Mouse (Mus musculus) ES-Bruce4 (cell line): ENCODE data around the gene Npm1. TPM values are rescaled to one million over a fixed set of nuclear protein-coding genes. Genes with fewer than 3 reads are reported as not detected.

Experiments
- H3K27ac ChIP-seq: 2 replicates; pipeline ENCODE4 v1.5.1; 2012; ENCODE audit warnings: low read length, inconsistent platforms; ENCODE audit not compliant: insufficient read depth
- H3K27me3 ChIP-seq: 2 replicates; pipeline ENCODE4 v1.6.1; 2012; ENCODE audit warnings: mild to moderate bottlenecking, low read length, inconsistent platforms; ENCODE audit not compliant: control insufficient read depth, poor library complexity, insufficient read depth, severe bottlenecking
- H3K36me3 ChIP-seq: 2 replicates; pipeline ENCODE4 v1.6.1; 2012; ENCODE audit warnings: inconsistent platforms, mild to moderate bottlenecking, low read length, moderate library complexity; ENCODE audit not compliant: control insufficient read depth, poor library complexity, insufficient read depth, severe bottlenecking
- H3K4me1 ChIP-seq: one replicate; pipeline ENCODE4 v1.8.1; 2011; ENCODE audit warnings: low read length; ENCODE audit not compliant: control insufficient read depth, insufficient read depth
- H3K4me3 ChIP-seq: 2 replicates; pipeline ENCODE4 v1.5.1; 2011; ENCODE audit warnings: low read depth, mild to moderate bottlenecking, low read length
- H3K9ac ChIP-seq: 2 replicates; pipeline ENCODE4 v1.6.1; 2012; ENCODE audit warnings: low read depth, mild to moderate bottlenecking, inconsistent platforms; ENCODE audit not compliant: poor library complexity, severe bottlenecking
- H3K9me3 ChIP-seq: replicated peaks from 2 replicates; pipeline ENCODE4 v1.6.1; 2012; ENCODE audit warnings: mild to moderate bottlenecking, low read length, inconsistent platforms; ENCODE audit not compliant: control insufficient read depth, poor library complexity, insufficient read depth, severe bottlenecking
- CTCF ChIP-seq: IDR thresholded peaks from one replicate; pipeline ENCODE4 v1.8.1; 2011; ENCODE audit warnings: low read depth, low read length
- EP300 ChIP-seq: IDR thresholded peaks from 2 replicates; pipeline ENCODE4 v1.6.1; 2011; ENCODE audit warnings: low read depth, low read length; ENCODE audit not compliant: insufficient read depth
- POLR2A ChIP-seq: IDR thresholded peaks from one replicate; pipeline ENCODE4 v1.8.1; 2011; ENCODE audit warnings: low read length; ENCODE audit not compliant: insufficient read depth
- polyA plus RNA-seq: library from polyadenylated mRNA; stranded (reverse); fragments of >200 nt; gene quantifications from 2 replicates; pipeline ENCODE4 v1.2.4, GENCODE M21; 2011; ENCODE audit warnings: low read depth; ENCODE audit not compliant: missing spikeins, insufficient read depth, insufficient read length

Npm1 gene
- polyA plus RNA-seq, 1 experiment: 5,189 TPM

DNA sequence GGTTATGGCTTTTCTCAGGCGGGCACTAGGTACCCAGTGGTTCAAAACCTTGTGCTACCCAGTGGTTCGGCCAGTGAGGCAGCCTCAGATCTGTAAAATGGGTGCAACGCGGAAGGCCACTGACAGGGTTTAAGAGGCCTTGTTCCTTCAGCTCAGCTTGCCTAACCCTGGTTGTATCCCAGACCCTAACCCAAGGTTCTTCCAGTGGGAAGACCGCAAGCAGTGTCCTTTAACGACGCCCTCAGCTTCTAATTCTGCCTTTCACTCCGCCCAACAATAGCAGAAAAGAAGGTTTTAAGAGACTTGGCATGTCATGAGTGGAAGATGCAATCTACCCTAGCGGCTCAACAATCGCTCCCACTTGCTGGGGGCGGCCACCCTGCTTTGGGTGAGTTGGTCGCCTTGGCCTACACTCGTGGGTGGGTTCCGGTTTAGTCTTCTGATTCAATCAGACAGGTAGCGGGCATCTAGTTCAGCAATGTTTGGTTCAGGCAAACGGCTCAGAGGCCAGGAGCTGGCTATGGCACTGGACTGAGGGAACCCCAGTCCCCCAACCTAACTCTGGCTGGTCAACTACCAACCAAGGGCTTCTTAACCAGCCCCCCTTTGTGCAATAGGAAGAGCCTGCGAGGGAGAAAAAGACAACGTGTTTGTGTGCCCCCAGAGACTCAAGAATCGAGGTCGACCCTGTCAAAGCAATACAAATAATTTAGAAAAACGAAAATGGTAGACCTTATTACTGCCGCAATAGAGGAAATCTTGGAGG is 35.5 kb upstream of the Npm1 start:
- Histone ChIP-seq H3K27ac (no peak overlapping the region), H3K27me3 (peaks cover 57% of the 10 kb centered on the region), H3K9me3 (peaks cover 15% of the 10 kb centered on the region), H3K9ac (no peak overlapping the region), H3K4me1 (no peaks in the 10 kb centered on the region), H3K36me3 (no peaks in the 10 kb centered on the region), H3K4me3 (no peak overlapping the region)
- TF ChIP-seq CTCF (no peak), POLR2A (no peak), EP300 (no peak)

DNA sequence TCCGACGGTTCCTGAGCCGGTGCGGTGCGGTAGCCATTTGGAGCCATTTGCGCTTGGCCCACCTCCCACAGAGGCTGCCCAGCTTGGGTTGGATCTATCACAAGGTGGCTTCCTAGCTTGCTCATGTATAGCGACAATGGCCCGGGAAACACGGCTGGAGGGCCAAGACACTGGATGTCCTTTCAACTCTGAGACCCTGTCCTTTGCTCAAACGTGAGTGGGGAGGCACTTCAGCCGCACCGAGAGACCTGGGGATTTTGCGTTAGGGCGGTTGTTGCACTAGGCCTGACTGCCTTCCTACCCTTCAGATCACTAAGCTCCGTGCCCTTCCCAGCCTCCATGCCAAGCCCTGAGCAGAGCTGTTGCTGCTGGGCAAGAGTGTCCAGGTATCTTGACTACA is 34.7 kb upstream of the Npm1 start:
- Histone ChIP-seq H3K9ac (no peak overlapping the region), H3K27ac (no peak overlapping the region), H3K4me1 (no peaks in the 10 kb centered on the region), H3K36me3 (no peaks in the 10 kb centered on the region), H3K9me3 (peaks cover 15% of the 10 kb centered on the region), H3K27me3 (peaks cover 50% of the 10 kb centered on the region), H3K4me3 (no peak overlapping the region)
- TF ChIP-seq CTCF (no peak), POLR2A (no peak), EP300 (no peak)

DNA sequence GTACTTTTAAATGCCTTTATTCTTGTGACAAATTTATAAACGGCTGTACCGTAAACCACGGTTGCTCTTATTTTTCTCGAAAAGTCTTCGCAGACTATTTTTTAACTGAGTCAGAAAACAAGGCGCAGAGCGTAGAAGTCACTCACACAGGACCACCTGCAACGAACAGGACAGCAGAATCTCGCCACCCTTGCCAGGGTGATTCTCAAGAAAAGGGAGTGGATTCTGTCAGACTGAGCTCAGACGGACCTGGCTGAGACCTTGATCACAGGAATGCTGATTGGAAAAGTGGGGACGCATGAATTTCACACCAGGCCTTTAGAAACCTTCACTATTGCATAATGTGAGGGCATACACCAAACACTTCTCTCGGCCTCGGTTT is 34.1 kb upstream of the Npm1 start:
- Histone ChIP-seq H3K27me3 (peaks cover 44% of the 10 kb centered on the region), H3K4me3 (no peak overlapping the region), H3K9me3 (peaks cover 15% of the 10 kb centered on the region), H3K4me1 (no peaks in the 10 kb centered on the region), H3K27ac (no peak overlapping the region), H3K36me3 (no peaks in the 10 kb centered on the region), H3K9ac (no peak overlapping the region)
- TF ChIP-seq EP300 (no peak), POLR2A (no peak), CTCF (no peak)

DNA sequence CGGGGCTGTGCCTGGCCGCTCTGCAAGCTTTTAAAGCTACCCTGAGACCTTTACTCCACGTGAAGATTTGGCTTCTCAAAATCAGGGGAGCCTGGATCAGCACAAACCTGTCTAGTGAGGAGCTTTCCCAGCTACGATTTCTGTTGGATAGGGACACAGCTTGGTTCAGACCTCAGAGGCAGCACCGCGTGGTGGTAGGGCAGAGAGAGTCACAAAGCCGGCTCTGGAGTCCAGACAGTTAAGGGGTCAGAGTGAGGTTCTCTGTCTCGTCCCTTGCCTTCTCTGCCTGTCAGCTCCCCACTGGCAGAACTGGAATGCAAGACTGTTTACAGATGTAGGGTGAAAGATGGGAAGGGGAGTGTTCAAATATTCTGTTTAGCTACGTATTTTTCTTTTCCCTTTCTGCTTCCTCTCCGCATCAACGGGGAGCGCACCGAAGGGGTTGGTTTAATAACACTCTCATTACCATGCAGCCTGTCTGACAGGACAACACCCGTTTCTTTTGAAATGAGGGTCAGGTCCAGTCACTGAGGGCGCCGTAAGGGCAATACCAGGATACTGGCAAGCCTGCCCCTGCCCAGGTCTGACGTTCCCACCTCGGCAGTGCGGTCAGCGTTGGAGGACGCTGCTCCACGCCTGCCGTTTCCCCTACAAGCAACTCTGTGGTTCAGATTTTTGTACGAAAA is 33.6 kb upstream of the Npm1 start:
- Histone ChIP-seq H3K4me3 (no peak overlapping the region), H3K9ac (no peak overlapping the region), H3K4me1 (no peaks in the 10 kb centered on the region), H3K27ac (no peak overlapping the region), H3K36me3 (no peaks in the 10 kb centered on the region), H3K27me3 (peaks cover 40% of the 10 kb centered on the region), H3K9me3 (peaks cover 15% of the 10 kb centered on the region)
- TF ChIP-seq POLR2A (no peak), CTCF (no peak)

DNA sequence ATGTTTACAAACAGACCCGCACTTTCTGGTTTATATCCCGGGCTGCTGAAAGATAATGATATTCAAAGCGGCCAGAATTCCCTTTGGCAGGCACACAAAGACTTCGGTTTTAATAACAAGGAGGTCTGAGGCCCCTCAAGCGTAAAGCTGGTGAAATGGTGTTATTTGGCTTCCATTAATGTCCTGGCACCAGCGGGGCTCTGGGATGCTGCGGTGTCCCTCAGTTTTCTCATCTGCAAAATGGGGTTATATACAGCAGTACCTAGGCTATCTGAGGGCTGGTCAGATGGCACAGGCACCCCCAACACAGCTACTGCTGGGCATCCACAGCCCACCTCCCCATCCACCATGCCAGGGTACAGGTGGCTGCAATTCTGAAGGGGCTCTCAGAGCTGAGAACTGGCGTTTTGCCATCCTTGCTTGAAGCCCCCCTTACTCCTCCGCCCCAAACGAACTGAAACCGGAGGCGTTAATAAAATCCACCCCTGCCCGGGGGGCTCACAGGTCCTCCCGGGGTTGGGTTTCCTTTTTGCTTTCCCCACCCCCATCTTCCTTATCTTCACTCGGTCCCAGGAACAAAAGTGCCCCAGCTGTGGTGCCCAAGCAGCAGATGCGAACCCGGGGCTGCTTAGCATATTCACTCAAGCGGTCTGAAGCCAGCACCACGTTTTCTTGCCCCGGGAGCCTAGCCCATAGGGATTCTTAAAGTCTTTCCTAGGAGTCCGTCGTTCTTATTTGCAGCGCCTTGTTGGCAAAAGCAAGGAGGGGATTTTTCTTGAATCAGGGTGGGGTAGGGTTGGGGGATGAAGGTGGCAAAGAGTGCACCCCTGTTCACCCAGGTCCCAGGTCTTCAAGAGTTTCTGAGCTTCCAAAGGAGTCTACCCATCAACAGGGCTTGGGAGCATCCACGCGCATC is 32.8 kb upstream of the Npm1 start:
- H3K9me3 ChIP-seq: peaks cover 15% of the 10 kb centered on the region
- TF ChIP-seq POLR2A (no peak), EP300 (no peak), CTCF (no peak)
- H3K9ac ChIP-seq: no peak overlapping the region
- no peaks in the 10 kb centered on the region for H3K4me1 ChIP-seq
- no peak overlapping the region for H3K27ac ChIP-seq
- no peak overlapping the region for H3K4me3 ChIP-seq
- H3K27me3 ChIP-seq: peaks cover 32% of the 10 kb centered on the region
- H3K36me3 ChIP-seq: no peaks in the 10 kb centered on the region

DNA sequence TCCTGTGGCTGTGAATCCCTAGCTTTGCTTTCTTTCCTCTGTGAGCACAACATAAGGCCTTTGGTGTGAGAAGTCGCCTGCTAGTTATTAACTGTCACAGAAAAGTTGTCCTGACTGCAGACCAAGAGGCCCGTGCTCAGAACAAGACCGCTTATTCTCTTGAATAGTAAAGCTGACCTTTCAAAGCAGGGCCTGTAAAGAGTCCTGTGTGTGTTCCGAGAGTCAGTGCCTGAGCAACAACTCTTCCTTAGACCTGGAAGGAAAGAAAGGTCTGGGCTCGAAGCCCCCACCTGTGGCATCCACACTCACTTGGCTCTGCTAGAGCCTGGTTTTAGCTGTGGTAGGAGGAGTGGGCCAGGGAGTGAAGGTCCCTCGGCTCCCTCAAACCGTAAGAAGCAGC is 32.1 kb upstream of the Npm1 start:
- H3K27me3 ChIP-seq: peaks cover 25% of the 10 kb centered on the region
- TF ChIP-seq POLR2A (no peak), EP300 (no peak), CTCF (no peak)
- H3K27ac ChIP-seq: no peak overlapping the region
- H3K4me1 ChIP-seq: no peaks in the 10 kb centered on the region
- H3K36me3 ChIP-seq: no peaks in the 10 kb centered on the region
- no peak overlapping the region for H3K4me3 ChIP-seq
- no peak overlapping the region for H3K9ac ChIP-seq
- peaks cover 15% of the 10 kb centered on the region for H3K9me3 ChIP-seq
